Mouse (Mus musculus): ENCODE results near the gene Gm21762. TPM values are rescaled to one million over a fixed set of nuclear protein-coding genes. Genes with fewer than 3 reads are reported as not detected.
"Not testable (repeated sequence)": the region's sequence is repeated elsewhere in the genome, so short reads cannot be mapped to it uniquely, and the experiment has no call there.

Gene Gm21762
- not detected in 2 replicates for polyA plus RNA-seq (2012; rRNA removed)
- not detected in 2 replicates for polyA plus RNA-seq (2014; fragmentation: Nextera tagmentation; extraction: Ambion mirVana)

DNA sequence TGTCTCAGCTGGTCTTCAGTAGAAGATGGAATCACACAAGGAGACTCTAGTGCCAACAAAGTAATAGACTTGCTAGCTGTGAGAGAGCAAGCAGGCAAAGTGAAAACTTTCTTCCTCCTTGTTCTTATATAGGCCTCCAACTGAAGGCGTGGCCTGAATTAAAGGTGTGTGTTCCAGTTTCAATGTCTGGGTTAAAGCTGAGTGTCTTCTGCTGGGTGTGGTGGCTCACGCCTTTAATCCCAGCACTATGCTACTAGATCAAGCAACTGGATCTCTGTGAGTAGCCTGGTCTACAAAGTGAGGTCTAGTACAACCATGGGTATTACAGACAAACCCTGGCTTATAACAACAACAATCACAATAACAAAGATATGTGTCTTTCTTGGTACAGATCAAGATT is at the start of gene Gm21762:
TSS of gene Gm21762 (minus strand) at position 101 of the 400 bp plus-strand sequence.
- not testable (repeated sequence) for H3K4me2 ChIP-seq (replicated peaks; ENCODE audit: low read depth, low read length, severe bottlenecking); H3K4me1 ChIP-seq (ENCODE audit: control insufficient read depth, insufficient read depth, low read length); DNase-seq (ENCODE audit: low spot score); H3K36me3 ChIP-seq (ENCODE audit: control insufficient read depth, insufficient read depth, low read length); H3K9me3 ChIP-seq (ENCODE audit: control insufficient read depth, low read length); H3K4me3 ChIP-seq (replicated peaks; ENCODE audit: low read length); H3K9ac ChIP-seq (ENCODE audit: low read depth, low read length, severe bottlenecking); H3K27me3 ChIP-seq (ENCODE audit: control insufficient read depth, insufficient read depth, low read length); H3K27ac ChIP-seq (replicated peaks; ENCODE audit: low read depth, low read length); ATAC-seq (ENCODE audit: low FRiP score, low read depth)
- no CpG with 5 or more reads among the region's 2 CpGs for WGBS

GRCm38 (mm10) chr13:120262870-120263269 is 47.1 kb upstream of the Gm21762 start, which contains the start of gene AF067061:
Gene AF067061, plus strand, starts transcription at chr13:120263114.
- H3K4me1 ChIP-seq (ENCODE audit: control insufficient read depth, insufficient read depth, low read length); H3K9ac ChIP-seq (ENCODE audit: low read depth, low read length, severe bottlenecking); H3K4me2 ChIP-seq (replicated peaks; ENCODE audit: low read depth, low read length, severe bottlenecking); H3K36me3 ChIP-seq (ENCODE audit: control insufficient read depth, insufficient read depth, low read length); H3K9me3 ChIP-seq (ENCODE audit: control insufficient read depth, low read length); H3K27me3 ChIP-seq (ENCODE audit: control insufficient read depth, insufficient read depth, low read length); DNase-seq (ENCODE audit: low spot score); ATAC-seq (ENCODE audit: low FRiP score, low read depth); H3K27ac ChIP-seq (replicated peaks; ENCODE audit: low read depth, low read length); H3K4me3 ChIP-seq (replicated peaks; ENCODE audit: low read length): not testable (repeated sequence)
- 90% methylated on average over 2 of the region's 2 CpGs for WGBS

DNA sequence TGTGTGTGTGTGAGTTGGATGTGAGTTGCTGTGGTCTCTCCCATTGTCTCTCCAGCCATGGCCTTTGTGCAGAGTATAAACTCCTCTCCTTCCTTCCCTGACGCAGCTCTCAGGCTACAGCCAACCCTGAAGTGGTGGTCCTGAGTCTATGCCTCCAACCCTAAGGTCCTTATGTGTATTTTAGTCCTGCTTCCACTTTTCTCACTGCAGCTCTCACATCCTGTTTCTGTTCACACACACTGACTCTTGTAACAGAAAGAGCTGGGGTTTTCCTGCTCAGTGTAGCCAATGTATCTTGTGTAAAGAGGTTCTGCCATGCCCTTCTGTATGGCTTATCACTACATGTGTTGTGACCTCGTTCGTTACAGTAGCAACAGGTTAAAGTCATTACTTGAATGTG is 44.0 kb upstream of the Gm21762 start:
- 61% methylated on average over 3 of the region's 3 CpGs for WGBS
- not testable (repeated sequence) for H3K9ac ChIP-seq (ENCODE audit: low read depth, low read length, severe bottlenecking); ATAC-seq (ENCODE audit: low FRiP score, low read depth); DNase-seq (ENCODE audit: low spot score); H3K36me3 ChIP-seq (ENCODE audit: control insufficient read depth, insufficient read depth, low read length); H3K27me3 ChIP-seq (ENCODE audit: control insufficient read depth, insufficient read depth, low read length); H3K4me3 ChIP-seq (replicated peaks; ENCODE audit: low read length); H3K4me2 ChIP-seq (replicated peaks; ENCODE audit: low read depth, low read length, severe bottlenecking); H3K27ac ChIP-seq (replicated peaks; ENCODE audit: low read depth, low read length); H3K9me3 ChIP-seq (ENCODE audit: control insufficient read depth, low read length); H3K4me1 ChIP-seq (ENCODE audit: control insufficient read depth, insufficient read depth, low read length)

GRCm38 (mm10) chr13:120258817-120259658 is 43.3 kb upstream of the Gm21762 start:
- H3K27ac ChIP-seq (replicated peaks; ENCODE audit: low read depth, low read length); H3K9me3 ChIP-seq (ENCODE audit: control insufficient read depth, low read length); H3K27me3 ChIP-seq (ENCODE audit: control insufficient read depth, insufficient read depth, low read length); DNase-seq (ENCODE audit: low spot score); H3K36me3 ChIP-seq (ENCODE audit: control insufficient read depth, insufficient read depth, low read length); H3K4me3 ChIP-seq (replicated peaks; ENCODE audit: low read length); H3K9ac ChIP-seq (ENCODE audit: low read depth, low read length, severe bottlenecking); H3K4me1 ChIP-seq (ENCODE audit: control insufficient read depth, insufficient read depth, low read length); ATAC-seq (ENCODE audit: low FRiP score, low read depth); H3K4me2 ChIP-seq (replicated peaks; ENCODE audit: low read depth, low read length, severe bottlenecking): not testable (repeated sequence)
- 81% methylated on average over 3 of the region's 3 CpGs for WGBS

GRCm38 (mm10) chr13:120251208-120251924 is 35.6 kb upstream of the Gm21762 start:
- not testable (repeated sequence) for H3K4me2 ChIP-seq (replicated peaks; ENCODE audit: low read depth, low read length, severe bottlenecking); H3K4me3 ChIP-seq (replicated peaks; ENCODE audit: low read length); H3K36me3 ChIP-seq (ENCODE audit: control insufficient read depth, insufficient read depth, low read length); DNase-seq (ENCODE audit: low spot score); ATAC-seq (ENCODE audit: low FRiP score, low read depth); H3K27me3 ChIP-seq (ENCODE audit: control insufficient read depth, insufficient read depth, low read length); H3K4me1 ChIP-seq (ENCODE audit: control insufficient read depth, insufficient read depth, low read length); H3K9me3 ChIP-seq (ENCODE audit: control insufficient read depth, low read length); H3K27ac ChIP-seq (replicated peaks; ENCODE audit: low read depth, low read length); H3K9ac ChIP-seq (ENCODE audit: low read depth, low read length, severe bottlenecking)
- WGBS: 63% methylated on average over 2 of the region's 3 CpGs

GRCm38 (mm10) chr13:120238811-120239210 is 23.1 kb upstream of the Gm21762 start, which contains the start of gene Gm21731:
Gene Gm21731, plus strand, starts transcription at chr13:120239111.
- not testable (repeated sequence) for H3K4me3 ChIP-seq (replicated peaks; ENCODE audit: low read length); H3K4me1 ChIP-seq (ENCODE audit: control insufficient read depth, insufficient read depth, low read length); H3K4me2 ChIP-seq (replicated peaks; ENCODE audit: low read depth, low read length, severe bottlenecking); ATAC-seq (ENCODE audit: low FRiP score, low read depth); H3K9ac ChIP-seq (ENCODE audit: low read depth, low read length, severe bottlenecking); H3K27me3 ChIP-seq (ENCODE audit: control insufficient read depth, insufficient read depth, low read length); DNase-seq (ENCODE audit: low spot score); H3K27ac ChIP-seq (replicated peaks; ENCODE audit: low read depth, low read length); H3K9me3 ChIP-seq (ENCODE audit: control insufficient read depth, low read length); H3K36me3 ChIP-seq (ENCODE audit: control insufficient read depth, insufficient read depth, low read length)

GRCm38 (mm10) chr13:120232447-120233049 is 16.8 kb upstream of the Gm21762 start:
- DNase-seq (ENCODE audit: low spot score); ATAC-seq (ENCODE audit: low FRiP score, low read depth); H3K27me3 ChIP-seq (ENCODE audit: control insufficient read depth, insufficient read depth, low read length); H3K9ac ChIP-seq (ENCODE audit: low read depth, low read length, severe bottlenecking); H3K4me2 ChIP-seq (replicated peaks; ENCODE audit: low read depth, low read length, severe bottlenecking); H3K27ac ChIP-seq (replicated peaks; ENCODE audit: low read depth, low read length); H3K4me1 ChIP-seq (ENCODE audit: control insufficient read depth, insufficient read depth, low read length); H3K9me3 ChIP-seq (ENCODE audit: control insufficient read depth, low read length); H3K4me3 ChIP-seq (replicated peaks; ENCODE audit: low read length); H3K36me3 ChIP-seq (ENCODE audit: control insufficient read depth, insufficient read depth, low read length): not testable (repeated sequence)
- 61% methylated on average over 8 of the region's 25 CpGs for WGBS

GRCm38 (mm10) chr13:120231798-120232197 is 16.1 kb upstream of the Gm21762 start:
- not testable (repeated sequence) for DNase-seq (ENCODE audit: low spot score); H3K9me3 ChIP-seq (ENCODE audit: control insufficient read depth, low read length); H3K4me1 ChIP-seq (ENCODE audit: control insufficient read depth, insufficient read depth, low read length); H3K36me3 ChIP-seq (ENCODE audit: control insufficient read depth, insufficient read depth, low read length); H3K4me3 ChIP-seq (replicated peaks; ENCODE audit: low read length); H3K4me2 ChIP-seq (replicated peaks; ENCODE audit: low read depth, low read length, severe bottlenecking); H3K27ac ChIP-seq (replicated peaks; ENCODE audit: low read depth, low read length); ATAC-seq (ENCODE audit: low FRiP score, low read depth); H3K9ac ChIP-seq (ENCODE audit: low read depth, low read length, severe bottlenecking); H3K27me3 ChIP-seq (ENCODE audit: control insufficient read depth, insufficient read depth, low read length)
- WGBS: 94% methylated on average over 15 of the region's 17 CpGs
